Mouse (Mus musculus) layer of hippocampus, postnatal 14 days (tissue): ENCODE measurements around the gene Wnt3a. TPM values are rescaled to one million over a fixed set of nuclear protein-coding genes. Genes with fewer than 3 reads are reported as not detected.
A peak's percentile ranks its signal among the peaks of the same experiment; 100 is the strongest.

Experiments
- DNase-seq, 2 experiments: peaks; one replicate each; pipeline ENCODE4 v3.0.0; 2021 to 2022; ENCODE audit warnings: low spot score in 2 of 2, mixed read lengths in 1 of 2
- total RNA-seq, 2 experiments: library from RNA; stranded (reverse); gene quantifications; 2 replicates each; pipeline ENCODE4 v1.2.3; 2021

Wnt3a gene
- total RNA-seq, 2 experiments from 2014 or later, result not detected

DNA sequence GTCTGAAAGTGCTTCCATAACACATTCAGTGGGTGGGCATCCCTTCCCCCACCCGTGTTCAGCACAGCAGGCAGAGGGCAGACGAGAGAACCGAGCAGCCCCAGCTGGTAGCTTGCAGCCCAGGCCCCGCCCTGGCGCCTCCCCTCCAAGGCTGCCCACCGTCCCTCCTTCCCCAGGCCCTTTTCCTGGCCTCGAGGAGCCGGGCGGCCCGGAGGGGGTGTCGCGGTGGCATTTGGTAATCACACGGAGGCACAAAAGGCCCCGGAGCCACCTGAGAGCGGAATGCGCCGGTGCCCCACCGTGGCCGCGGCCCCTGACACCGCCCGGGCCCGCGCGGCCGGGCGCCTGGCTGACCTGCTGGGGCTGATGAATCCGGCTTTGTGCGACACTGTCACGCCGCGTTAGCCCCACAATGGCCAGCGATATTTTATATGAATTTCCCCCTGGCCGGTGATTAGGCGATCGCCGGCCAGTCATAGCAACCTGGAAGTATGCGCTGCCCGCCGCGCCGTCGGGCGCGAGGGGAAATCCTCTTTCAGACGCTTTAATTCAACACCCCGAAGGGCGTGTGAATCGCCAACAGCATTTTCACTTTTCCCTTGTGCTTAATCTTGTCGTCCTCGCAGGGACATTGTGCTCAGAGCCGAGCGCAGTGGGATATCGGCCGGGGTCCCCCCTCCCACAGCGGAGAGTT lies 26.5 kb downstream of the Wnt3a start:
- peak; percentile 56 to 58 for DNase-seq

DNA sequence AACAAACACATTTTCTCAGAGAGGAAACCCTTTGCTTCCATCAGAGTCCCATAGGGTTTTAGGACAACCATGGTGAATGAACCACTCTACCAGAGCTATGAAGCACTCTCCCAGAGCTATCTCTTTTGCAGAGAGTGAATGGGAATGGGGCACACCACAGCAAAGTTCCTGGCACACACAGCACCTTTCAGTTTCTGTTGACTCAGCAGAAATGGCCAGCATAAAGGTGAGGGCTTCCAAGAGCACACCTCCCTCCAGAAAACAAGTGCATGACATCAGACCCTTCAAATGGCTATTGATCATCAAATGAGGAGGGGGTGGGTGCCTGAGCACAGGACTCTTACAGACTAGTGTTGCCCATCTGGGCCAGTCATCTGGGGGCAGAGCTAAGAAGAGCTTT lies 28.2 kb downstream of the Wnt3a start:
- DNase-seq, result no peak

GRCm38 (mm10) chr11:59260706-59261493 lies 29.7 kb downstream of the Wnt3a start:
- DNase-seq, result no peak

DNA sequence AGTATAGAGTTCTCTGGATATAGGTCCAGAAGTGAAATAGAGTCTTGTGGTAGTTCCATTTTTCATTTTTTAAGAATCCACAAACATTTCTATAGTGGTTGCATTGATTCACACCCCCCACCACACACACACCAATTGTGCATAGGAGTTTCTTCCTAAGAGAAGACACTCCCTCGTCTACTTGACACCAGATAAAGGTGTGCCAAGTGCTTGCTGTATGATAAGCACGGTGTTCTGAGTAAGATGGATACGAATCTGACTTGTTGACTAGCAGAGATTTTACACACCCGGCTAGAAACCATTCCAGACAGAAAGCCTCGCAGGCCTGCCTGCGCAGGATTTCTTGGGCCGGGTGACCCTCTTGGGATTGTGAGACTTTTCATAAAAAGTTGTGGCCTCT lies 30.9 kb downstream of the Wnt3a start:
- DNase-seq, result no peak

DNA sequence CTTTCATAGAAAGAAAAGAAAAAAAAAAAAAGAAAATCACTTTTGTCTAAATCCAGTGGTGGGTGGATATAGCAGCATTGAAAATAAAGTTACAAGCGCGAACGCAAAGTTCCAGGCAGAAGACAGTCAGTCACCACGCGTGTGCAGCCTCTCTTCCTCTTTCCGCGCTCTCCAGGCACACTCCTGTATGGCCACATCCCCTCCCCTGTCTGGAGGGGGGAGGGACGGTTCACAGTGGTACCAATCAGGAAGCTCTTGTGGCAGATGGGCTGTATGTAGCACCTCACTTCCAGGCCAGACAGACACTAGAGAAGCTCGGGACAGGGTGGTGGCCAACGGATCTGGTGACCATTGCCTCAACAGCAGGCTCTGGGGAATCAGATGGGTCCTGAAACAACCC lies 42.5 kb downstream of the Wnt3a start:
- DNase-seq, result no peak

DNA sequence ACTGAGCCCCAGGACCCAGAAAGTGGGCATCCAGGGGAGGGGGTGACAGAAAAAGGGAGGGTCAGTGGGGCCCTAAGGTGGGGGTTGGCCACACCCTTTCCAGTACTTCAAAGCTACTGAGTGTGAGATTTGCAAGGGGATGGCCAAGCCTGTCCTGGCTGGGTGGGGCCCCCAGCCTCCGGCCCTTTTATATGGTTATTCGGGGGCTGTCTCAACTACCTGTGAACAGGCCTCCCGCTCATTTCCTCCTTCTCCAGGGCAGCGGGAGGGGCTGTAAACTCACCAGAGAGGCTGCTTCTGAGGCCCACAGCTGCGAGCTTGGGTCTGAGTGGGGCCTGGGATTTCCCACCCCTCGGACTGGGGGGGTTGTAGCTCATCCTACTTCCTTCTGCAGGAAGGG lies 46.7 kb downstream of the Wnt3a start:
- no peak for DNase-seq

DNA sequence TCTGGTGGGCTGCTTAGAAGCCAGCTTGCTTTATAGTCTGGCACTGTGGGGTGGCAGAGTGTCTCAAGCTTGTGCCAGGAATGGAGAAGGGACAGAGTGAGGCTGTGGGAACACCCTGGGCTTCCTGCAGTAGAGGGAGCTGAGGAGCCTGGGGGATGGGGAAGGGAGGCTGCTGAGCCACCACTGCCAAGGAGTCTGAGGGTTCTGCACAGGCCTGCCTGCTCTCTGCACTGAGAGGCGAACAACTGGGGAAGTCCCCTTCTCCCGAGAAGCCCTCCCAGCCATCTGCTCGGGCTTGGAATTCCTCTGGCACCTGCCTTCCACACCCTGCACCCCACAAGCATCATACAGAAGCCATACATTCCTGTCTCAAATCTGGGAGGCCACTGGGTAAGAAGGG lies 48.7 kb downstream of the Wnt3a start:
- no peak for DNase-seq

DNA sequence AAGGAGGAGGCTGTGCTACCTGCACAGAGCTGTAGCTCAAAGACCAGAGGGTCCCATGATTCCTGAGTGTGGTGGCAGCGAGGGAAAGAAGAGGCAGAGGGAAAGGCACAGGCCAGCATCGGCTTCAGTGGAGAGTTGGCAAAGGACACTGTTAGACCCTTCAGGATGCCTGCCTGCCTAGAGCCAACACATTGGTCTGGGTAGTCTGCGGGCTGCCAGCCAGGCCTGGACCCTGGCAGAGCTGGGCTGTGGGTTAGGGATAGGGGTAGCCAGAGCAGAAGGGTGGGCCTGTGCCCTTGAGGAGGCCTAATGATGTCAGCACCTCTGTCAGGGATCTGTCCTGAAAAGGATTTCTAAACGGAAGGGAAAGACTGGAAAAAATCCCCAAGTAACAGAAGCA lies 50.8 kb downstream of the Wnt3a start:
- no peak for DNase-seq

GRCm38 (mm10) chr11:59239428-59239785 lies 51.1 kb downstream of the Wnt3a start:
- DNase-seq, result no peak

- peak in 1 of 2 experiments; percentile 65 for DNase-seq
Observed at GRCm38 (mm10) chr11:59238525-59239427, 51.8 kb downstream of the Wnt3a start.

DNA sequence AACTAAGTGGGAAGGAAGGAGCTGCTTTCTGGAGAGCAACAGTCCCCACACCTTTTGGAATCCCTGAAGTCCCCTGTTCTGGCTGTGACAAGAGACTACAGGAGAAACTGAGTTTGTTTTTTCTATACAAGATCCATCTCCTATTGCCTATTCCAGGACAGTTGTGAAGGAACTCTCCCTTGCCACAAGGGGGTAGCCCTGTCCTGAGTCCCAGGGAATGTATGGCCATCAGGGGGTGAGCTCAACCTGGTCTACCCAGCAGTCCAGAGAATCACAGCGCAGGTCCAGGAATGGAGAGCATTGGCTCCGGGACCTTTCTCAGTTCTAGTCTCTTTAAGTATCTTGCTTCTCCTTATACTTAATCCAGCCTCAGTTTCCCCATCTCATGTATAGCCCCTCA lies 57.8 kb downstream of the Wnt3a start:
- no peak for DNase-seq

- DNase-seq, result no peak
Observed at GRCm38 (mm10) chr11:59230144-59230760, 60.3 kb downstream of the Wnt3a start.

DNA sequence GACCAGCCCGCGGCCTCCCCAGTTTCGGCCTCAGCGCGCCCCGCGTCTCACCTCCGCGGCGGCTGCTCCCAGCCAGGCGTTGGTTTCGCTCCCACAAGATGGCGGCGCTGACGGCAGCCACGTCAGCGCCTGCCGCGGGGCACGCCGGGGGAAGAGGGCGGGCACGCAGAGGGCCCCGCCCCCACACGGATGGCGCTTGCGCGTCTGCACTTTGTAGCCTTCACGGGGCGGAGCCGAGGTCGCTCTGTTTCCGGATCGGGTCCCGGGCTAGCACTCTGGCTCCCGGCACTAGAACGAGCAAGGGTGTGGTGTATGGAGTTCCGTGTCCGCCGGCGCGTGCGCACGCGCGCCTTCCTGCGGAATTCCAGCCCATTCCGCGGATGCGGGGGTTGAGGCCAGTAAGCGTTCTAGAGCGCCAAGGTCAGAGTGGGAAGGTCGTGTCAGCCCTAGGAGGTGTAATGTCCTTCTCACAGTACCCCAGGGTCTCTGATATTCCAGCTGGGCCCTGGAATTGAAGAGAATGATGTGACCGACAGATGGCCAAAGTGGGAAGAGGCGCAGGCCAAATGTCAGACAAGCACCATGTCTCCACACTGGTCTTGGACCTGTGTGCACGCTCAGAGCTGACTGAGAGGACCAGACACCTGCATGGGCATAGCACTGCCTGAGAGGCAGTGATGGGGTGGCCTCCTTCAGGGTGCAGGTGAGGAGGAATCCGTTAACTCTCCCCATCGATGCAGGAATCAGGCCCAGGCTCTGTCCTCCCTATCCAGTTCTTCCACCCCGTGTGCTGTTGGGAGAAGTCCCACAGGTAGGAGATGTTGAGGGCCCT lies 62.2 kb downstream of the Wnt3a start, which contains the start of gene Arf1:
Arf1 (minus strand) TSS at position 149 of the 832 bp plus-strand sequence.
- DNase-seq, result peak; percentile 95 to 96

DNA sequence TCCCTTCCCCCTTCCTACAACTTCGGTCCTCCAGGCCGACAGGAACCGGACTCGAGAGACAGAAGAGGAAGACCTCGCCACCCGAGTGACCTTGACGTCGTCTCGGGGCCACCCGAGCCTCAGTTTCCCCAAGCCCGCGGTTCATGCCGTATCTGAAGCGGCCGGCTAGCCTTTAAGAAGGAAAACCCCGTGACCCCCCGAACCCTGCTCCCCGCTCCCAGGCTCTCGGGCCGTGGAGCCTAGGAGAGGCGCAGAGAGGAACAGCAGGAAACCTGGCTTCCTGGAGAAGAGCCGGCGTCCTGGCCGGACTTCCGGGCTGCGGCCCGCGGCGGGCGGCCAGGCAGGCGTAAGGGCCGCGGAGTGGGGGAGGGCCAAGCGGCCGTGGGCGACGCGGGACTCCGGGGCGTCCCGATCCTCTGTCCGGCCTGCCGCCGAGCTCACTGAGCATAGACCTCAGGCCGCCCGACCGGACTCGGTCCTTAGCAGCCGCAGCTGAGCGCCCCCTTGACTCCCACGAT lies 62.9 kb downstream of the Wnt3a start:
- DNase-seq, result no peak

- DNase-seq, result no peak
Observed at GRCm38 (mm10) chr11:59226787-59227603, 63.6 kb downstream of the Wnt3a start.

GRCm38 (mm10) chr11:59226251-59226650 lies 64.3 kb downstream of the Wnt3a start:
- no peak for DNase-seq

- no peak for DNase-seq
Observed at GRCm38 (mm10) chr11:59225167-59225566, 65.4 kb downstream of the Wnt3a start.

DNA sequence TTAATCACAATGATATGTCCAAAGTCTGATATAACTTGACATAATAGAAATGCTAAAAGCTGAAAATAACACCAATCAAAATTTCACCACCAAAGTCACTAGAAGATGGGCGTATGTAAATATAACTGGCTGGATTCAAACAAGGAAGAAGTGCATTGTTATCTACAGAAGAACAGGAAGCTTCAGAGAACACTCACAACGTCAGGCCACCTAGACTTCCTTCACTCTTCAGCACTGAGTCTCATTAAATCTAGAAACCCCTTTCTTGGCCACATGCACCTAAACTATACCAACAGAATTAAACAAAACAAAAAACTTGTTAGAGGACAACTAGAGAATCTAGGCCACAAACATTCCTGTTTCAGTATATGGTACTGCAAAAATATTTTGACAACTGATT lies 66.1 kb downstream of the Wnt3a start:
- no peak for DNase-seq

DNA sequence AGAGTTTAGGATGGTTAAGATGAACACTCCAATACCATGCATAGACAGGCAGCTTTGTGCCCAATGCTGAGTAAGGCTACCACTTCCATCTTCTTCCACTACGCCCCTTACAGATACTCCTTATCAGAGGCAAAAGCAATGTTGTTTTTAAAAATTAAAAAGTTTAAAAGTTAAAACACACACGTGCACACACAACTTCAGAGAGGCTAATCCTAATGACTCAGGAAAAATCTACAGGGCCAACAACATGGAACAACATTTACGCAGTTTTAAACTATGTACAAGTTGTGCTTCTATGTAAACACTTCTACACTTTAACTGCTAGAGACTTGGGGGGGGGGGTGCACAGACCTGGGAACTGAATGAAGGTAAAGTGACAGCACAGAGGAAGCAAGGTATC lies 66.5 kb downstream of the Wnt3a start:
- no peak for DNase-seq
